ENCODE assay signal across 35 mouse cellular contexts in genomic region chr2:63855476-63855875, GRCm38 (mm10).
"Had no signal": no experiment of that assay in that cellular context is flagged by ENCODE, and none has a peak within 500 bp of the region (broad histone marks: within the 10 kb centered on the region; RNA-seq: fewer than 3 reads in every experiment).

No protein-coding gene starts in this region.

- H3K27me3 ChIP-seq: heart, embryonic 12.5 days; heart, embryonic 13.5 days; heart, embryonic 15.5 days; hindbrain, embryonic 12.5 days; hindbrain, embryonic 13.5 days; hindbrain, embryonic 15.5 days; intestine, embryonic 15.5 days; kidney, embryonic 15.5 days had no signal

- H3K36me3 ChIP-seq: heart, embryonic 12.5 days; heart, embryonic 13.5 days; heart, embryonic 15.5 days; hindbrain, embryonic 10.5 days; hindbrain, embryonic 12.5 days; hindbrain, embryonic 13.5 days; hindbrain, embryonic 15.5 days; intestine, embryonic 15.5 days; kidney, embryonic 15.5 days had no signal

- ATAC-seq: hindbrain, embryonic 16.5 days; hindbrain, postnatal 0 days; inflammation-experienced regulatory T-cells, adult 6 months; intestine, embryonic 15.5 days; intestine, embryonic 16.5 days; intestine, postnatal 0 days had no signal

- H3K9me3 ChIP-seq: heart, embryonic 12.5 days; heart, embryonic 13.5 days; heart, embryonic 15.5 days; hindbrain, embryonic 10.5 days; hindbrain, embryonic 12.5 days; hindbrain, embryonic 13.5 days; hindbrain, embryonic 15.5 days; intestine, embryonic 15.5 days; kidney, embryonic 15.5 days had no signal

- H3K9ac ChIP-seq: heart, embryonic 12.5 days; heart, embryonic 13.5 days; heart, embryonic 15.5 days; hindbrain, embryonic 12.5 days; hindbrain, embryonic 13.5 days; hindbrain, embryonic 14.5 days; hindbrain, embryonic 15.5 days; intestine, embryonic 15.5 days; kidney, embryonic 15.5 days had no signal

- DNase-seq: heart, postnatal 10 days; heart, postnatal 14 days; heart, postnatal 36 days; heart, postnatal 4 days; kidney, adult 11 months; kidney, adult 18-20 months; kidney, adult 2 months; kidney, adult 8-10 months; kidney, adult 9 months; kidney, postnatal 10 days; kidney, postnatal 14 days; kidney, postnatal 25 days; kidney, postnatal 36 days; kidney, postnatal 4 days; layer of hippocampus, adult 9-11 months; layer of hippocampus, postnatal 36 days had no signal

- H3K27ac ChIP-seq: heart, embryonic 13.5 days; heart, embryonic 15.5 days; hindbrain, embryonic 10.5 days; hindbrain, embryonic 12.5 days; hindbrain, embryonic 13.5 days; hindbrain, embryonic 14.5 days; hindbrain, embryonic 15.5 days; hindbrain, postnatal 0 days; intestine, embryonic 15.5 days; kidney, embryonic 15.5 days; kidney, postnatal 0 days; layer of hippocampus, adult 2 months; left cerebral cortex, adult 2 months had no signal

- H3K4me3 ChIP-seq: heart, embryonic 12.5 days; heart, embryonic 13.5 days; heart, embryonic 15.5 days; hindbrain, embryonic 10.5 days; hindbrain, embryonic 12.5 days; hindbrain, embryonic 13.5 days; hindbrain, embryonic 15.5 days; intestine, embryonic 15.5 days; kidney, embryonic 15.5 days; layer of hippocampus, adult 2 months; left cerebral cortex, adult 2 months had no signal

- H3K4me2 ChIP-seq: heart, embryonic 11.5 days; heart, embryonic 12.5 days; heart, embryonic 13.5 days; heart, embryonic 15.5 days; hindbrain, embryonic 12.5 days; hindbrain, embryonic 13.5 days; hindbrain, embryonic 14.5 days; hindbrain, embryonic 15.5 days; intestine, embryonic 15.5 days; kidney, embryonic 15.5 days had no signal

- H3K4me1 ChIP-seq: intestine, embryonic 15.5 days had no signal
